Mouse (Mus musculus): ENCODE results near the gene Itm2b.

Itm2b gene

DNA sequence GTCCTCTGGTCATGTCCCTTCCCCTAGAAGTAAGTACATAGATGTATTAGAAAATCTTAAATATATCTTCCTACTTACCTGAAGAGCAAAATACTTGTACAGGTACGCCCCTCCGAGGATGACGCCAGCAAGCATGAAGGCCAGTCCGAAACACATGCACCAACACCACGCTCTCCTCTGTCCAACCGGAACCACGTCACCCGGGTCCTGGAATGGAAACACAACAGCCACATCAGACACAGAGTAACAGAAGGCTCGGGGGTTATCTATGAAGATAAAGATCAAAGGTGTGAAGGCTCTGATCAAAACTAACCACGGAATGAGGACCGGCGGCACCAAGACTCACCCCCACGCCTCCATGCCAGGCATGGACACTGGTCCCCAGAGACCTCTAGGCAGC is 16.9 kb downstream of the Itm2b start:
- DNase-seq, result no peak

DNA sequence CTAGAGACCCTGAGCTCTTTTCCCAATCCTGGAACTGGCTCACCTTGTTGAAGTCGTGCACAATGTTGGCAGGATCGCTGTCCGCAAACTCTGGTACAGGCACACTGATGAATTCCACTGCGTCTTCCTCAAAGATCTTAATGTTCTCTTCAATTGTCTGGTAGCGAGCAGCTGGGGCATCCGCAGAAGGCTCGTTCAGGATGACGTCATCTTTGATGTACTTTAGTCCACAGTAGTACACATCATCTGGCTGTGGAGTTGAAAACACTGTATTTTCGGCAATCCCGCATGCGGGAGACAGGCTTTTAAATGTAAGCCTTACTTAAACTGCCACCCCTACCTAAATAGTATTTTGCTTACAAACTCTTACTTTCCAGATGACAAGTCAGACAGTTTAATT is 18.8 kb downstream of the Itm2b start:
- DNase-seq, result peak; percentile 49

DNA sequence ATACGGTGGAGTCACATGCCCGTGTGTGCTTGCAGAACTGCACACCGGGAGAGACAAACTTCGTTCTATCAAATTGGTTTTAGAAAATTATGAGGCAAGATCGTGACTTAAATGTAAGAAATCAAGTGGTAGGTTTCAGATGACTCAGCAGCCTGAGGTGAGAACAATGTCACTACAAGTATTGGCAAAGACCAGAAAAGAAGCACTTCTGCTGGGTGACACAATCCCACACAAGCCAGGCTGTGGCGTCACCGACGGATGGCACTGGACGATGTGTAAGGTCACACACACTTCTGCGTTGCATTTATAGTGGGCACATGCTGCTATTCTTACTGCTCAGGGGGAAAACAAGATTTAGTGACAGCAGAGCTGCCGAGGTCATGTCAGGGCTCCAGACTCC is 21.3 kb downstream of the Itm2b start:
- no peak for DNase-seq

GRCm38 (mm10) chr14:73354700-73355099 is 30.4 kb downstream of the Itm2b start:
- no peak for DNase-seq

GRCm38 (mm10) chr14:73351118-73351517 is 34.0 kb downstream of the Itm2b start:
- no peak for DNase-seq

- DNase-seq, result no peak
These were observed 35.1 kb downstream of the Itm2b start for GRCm38 (mm10) chr14:73350029-73350428.

DNA sequence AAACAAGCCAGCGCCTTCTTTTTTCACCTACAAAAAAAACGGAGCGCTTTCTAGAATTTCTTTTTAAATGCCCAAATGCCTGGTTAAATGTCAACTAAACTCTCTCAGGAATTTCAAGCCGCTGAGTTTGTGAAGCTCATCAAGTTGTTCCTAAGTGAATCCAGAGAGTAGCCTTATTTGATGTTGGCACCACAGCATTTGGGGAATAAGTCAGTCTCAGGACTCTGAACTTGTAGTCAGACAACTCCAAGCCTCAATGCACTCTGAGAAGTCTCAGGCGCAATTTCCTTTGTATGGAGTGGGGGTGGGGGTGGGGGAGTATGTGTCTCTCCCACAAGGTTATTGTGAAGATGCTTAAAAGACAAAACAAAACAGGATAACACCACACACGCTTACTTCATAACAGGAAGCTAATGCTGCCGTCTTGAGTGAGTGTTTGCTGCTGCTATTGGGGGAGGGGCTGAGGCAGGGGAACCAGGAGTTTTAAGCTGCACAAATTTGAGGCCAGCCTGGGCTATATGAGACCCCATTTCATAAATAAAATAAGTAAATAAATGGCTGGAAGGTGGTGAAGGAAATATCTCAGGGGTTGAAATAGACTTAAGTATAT is 35.9 kb downstream of the Itm2b start:
- no peak for DNase-seq

- no peak for DNase-seq
These were observed 37.8 kb downstream of the Itm2b start for GRCm38 (mm10) chr14:73347302-73347701.

GRCm38 (mm10) chr14:73345614-73346013 is 39.5 kb downstream of the Itm2b start:
- DNase-seq, result no peak

GRCm38 (mm10) chr14:73340051-73340755 is 44.9 kb downstream of the Itm2b start:
- DNase-seq, result no peak

DNA sequence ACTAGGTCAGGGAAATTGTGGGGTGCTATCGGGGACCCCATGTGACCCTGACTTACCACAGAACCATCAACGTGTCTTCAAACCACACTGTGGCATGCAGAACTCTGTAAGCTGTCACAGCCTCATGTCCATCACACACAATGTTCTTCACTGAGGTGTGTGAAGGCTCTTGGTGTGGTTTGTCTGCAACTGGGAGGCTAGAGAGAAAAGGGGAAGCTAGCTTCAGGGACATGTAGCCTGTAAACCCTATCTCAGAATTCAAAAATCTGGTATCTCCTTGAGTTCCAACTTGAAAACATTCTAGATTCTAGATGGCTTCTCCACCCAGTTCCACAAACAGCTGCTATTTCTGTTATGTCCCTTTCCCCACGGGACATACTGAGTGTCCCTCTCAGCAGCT is 45.5 kb downstream of the Itm2b start:
- no peak for DNase-seq

GRCm38 (mm10) chr14:73336316-73337080 is 48.6 kb downstream of the Itm2b start:
- no peak for DNase-seq

DNA sequence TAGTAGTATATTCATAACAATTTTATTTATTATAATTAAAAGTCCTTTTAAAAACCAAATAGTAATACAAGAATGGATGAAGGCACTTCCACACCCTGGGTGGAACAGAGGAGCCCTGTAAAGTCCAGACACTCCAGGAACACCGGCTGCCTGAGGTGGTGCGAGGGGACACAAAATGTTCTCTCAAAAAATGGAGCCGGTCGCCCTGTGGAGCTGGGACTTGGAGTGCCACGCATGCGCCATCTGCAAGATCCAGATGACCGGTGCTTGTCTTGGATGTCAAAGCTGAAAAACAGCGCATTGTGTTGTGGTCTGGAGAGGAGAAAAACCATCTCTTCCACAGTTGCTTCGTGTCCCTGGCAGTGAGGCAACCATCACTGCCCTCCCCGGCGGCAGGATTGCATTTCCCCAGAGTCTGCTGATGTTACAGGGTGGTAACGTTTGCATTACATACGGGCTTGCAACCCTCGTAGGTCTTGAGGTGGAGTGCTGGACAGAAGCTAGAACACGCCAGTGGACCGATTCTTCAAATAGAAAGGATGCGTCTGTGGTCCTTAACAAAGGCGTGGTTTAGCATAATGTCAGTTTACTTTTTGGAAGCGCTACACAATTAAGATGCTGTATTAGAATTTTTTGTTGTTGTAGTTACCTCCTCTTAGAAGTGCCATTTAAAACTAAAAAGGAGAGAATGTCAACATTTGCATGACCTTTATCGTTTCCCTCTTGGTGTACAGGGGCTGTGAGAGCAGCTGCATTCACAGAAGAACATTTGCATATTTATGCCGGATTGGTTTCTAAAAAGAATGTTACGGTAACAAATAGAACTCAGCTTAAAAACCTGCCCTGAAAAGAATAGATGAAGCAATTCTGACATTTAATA is 49.9 kb downstream of the Itm2b start:
- peak; percentile 21 for DNase-seq

- DNase-seq, result no peak
These were observed 51.2 kb downstream of the Itm2b start for GRCm38 (mm10) chr14:73333880-73334279.

- DNase-seq, result no peak
These were observed 53.7 kb downstream of the Itm2b start for GRCm38 (mm10) chr14:73331386-73331785.

DNA sequence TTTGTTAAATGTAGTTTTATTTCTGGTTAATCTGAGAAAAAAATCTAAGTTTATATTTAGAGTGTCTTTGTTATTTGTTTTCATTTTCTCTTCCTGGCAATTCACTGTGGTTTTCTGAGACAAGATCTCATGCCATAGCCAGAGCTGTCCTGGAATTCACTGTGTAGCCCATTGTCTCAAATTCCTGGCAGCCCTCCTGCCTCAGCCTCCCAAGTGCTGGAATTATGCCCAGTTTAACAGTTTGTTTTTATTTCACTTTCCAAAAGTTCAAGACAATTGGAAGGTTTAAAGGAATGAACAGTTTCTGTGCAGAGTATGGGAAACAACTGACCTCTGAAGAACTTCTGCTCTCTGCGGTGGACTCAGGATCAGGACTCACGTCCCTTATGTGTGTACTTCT is 55.2 kb downstream of the Itm2b start:
- no peak for DNase-seq

GRCm38 (mm10) chr14:73326511-73326910 is 58.6 kb downstream of the Itm2b start:
- DNase-seq, result no peak

- peak; percentile 86 for DNase-seq
These were observed 59.4 kb downstream of the Itm2b start, which contains the start of gene Rb1 for GRCm38 (mm10) chr14:73325456-73326381. Gene Rb1, minus strand, starts transcription at chr14:73325822.

- DNase-seq, result peak; percentile 17
These were observed 60.2 kb downstream of the Itm2b start for GRCm38 (mm10) chr14:73324634-73325455.

GRCm38 (mm10) chr14:73323965-73324364 is 61.1 kb downstream of the Itm2b start:
- DNase-seq, result no peak

DNA sequence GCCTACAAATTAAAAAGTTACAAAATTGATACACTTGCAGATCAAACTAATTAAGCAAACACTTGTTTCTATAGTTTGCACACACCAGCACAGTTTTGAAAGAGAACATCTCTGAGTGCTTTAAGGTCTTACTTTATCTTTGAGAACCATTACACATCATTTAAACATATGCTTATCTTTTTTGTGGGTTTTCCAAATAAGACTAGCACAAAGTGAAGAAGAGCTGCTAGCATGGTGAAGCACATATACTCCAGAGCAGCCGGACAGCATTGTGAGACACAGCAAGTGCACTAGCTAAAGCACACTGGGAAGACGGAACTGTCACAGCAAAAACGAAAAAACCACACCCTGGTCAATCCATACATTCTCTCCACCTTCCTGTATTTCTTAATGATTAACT is 62.9 kb downstream of the Itm2b start:
- DNase-seq, result no peak

Data from right cerebral cortex, adult 18-20 months (tissue).